Mouse (Mus musculus) erythroblast, embryonic 14.5 days (primary cell): Measurements from ENCODE around the gene Dnah14.

Source experiments
- GATA1 ChIP-seq: IDR thresholded peaks from 2 replicates; pipeline ENCODE4 v1.6.1; 2012; ENCODE audit warnings: low read length, inconsistent platforms, mixed read lengths
- TAL1 ChIP-seq: IDR thresholded peaks from 3 replicates; pipeline ENCODE4 v1.6.1; 2012; ENCODE audit warnings: low read length, inconsistent platforms, mixed read lengths

DNA sequence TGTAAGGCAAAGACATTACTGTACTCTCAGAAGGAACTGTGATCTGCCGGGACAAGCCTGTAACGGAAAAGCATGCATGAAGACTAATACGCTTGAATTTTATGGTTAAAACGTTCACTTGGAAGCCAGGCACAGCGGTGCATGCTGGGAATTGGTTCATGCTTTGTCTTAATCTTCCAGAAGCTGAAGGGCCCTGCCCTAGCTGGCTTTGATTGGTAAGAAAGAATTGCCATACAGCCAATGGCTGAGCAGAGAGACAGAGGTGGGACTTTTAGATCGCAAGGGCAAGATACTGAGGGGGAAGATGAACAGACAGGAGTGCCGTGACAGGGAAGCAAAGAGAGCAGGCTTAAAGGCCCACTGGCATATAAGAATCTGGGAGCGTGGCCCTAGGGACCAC is 6.8 kb downstream of the Dnah14 start:
- no peak for TF ChIP-seq TAL1
- TF ChIP-seq GATA1 = no peak
